8 mouse cellular contexts compared by ENCODE assay signal in genomic region chr5:64579086-64579485, GRCm38 (mm10).
DNase-seq lines count a peak whose midpoint lies in the region; ATAC-seq and TF ChIP-seq lines count a peak whose summit lies in the region.
"Had no signal": no experiment of that assay in that cellular context is flagged by ENCODE, and none has a peak within 500 bp of the region (broad histone marks: within the 10 kb centered on the region; RNA-seq: fewer than 3 reads in every experiment).

No protein-coding gene starts in this region.

- no peak overlapping the region for H3K9ac ChIP-seq in liver, adult 2 months (ENCODE audit: low read depth, low read length)
- H3K9ac ChIP-seq in intestine, embryonic 15.5 days, result no peak overlapping the region
- no peak overlapping the region for H3K9ac ChIP-seq in stomach, embryonic 15.5 days

- 23% methylated on average over 5 of the region's 5 CpGs for WGBS in liver, adult 2 months
- 34% methylated on average over 5 of the region's 5 CpGs for WGBS in intestine, embryonic 15.5 days
- 31% methylated on average over 5 of the region's 5 CpGs for WGBS in stomach, embryonic 15.5 days

- no peak for TF ChIP-seq POLR2A in liver, adult 2 months (IDR thresholded peaks at IDR 0.05; ENCODE audit: extremely low read depth, insufficient read depth, low read length)

- H3K4me3 ChIP-seq in liver, adult 2 months (ENCODE audit: insufficient read depth, low read depth, low read length), result no peak overlapping the region
- H3K4me3 ChIP-seq in intestine, embryonic 15.5 days (replicated peaks), result no peak overlapping the region
- no peak overlapping the region for H3K4me3 ChIP-seq in stomach, embryonic 15.5 days (replicated peaks)

- no peaks in the 10 kb centered on the region for H3K36me3 ChIP-seq in liver, adult 2 months (ENCODE audit: control insufficient read depth, insufficient read depth, low read length)
- no peaks in the 10 kb centered on the region for H3K36me3 ChIP-seq in intestine, embryonic 15.5 days
- no peaks in the 10 kb centered on the region for H3K36me3 ChIP-seq in stomach, embryonic 15.5 days

- peak; percentile 27 for ATAC-seq in intestine, embryonic 15.5 days
- no peak for ATAC-seq in stomach, embryonic 15.5 days (ENCODE audit: insufficient read depth, low FRiP score, low read depth)

- no peak overlapping the region; the same call in 1 of the 2 replicates for H3K4me2 ChIP-seq in intestine, embryonic 15.5 days (replicated peaks)
- H3K4me2 ChIP-seq in stomach, embryonic 15.5 days, result peak overlapping the region; percentile 49

- no peaks in the 10 kb centered on the region for H3K9me3 ChIP-seq in intestine, embryonic 15.5 days
- H3K9me3 ChIP-seq in stomach, embryonic 15.5 days, result no peaks in the 10 kb centered on the region

- H3K27ac ChIP-seq in liver, adult 2 months (replicated peaks; ENCODE audit: insufficient read depth, low read depth, low read length), result peak overlapping the region; percentile 82
- peak overlapping the region; percentile 77 for H3K27ac ChIP-seq in intestine, embryonic 15.5 days
- peak overlapping the region; percentile 91 for H3K27ac ChIP-seq in stomach, embryonic 15.5 days

- no peaks in the 10 kb centered on the region for H3K27me3 ChIP-seq in liver, adult 2 months (ENCODE audit: control insufficient read depth, insufficient read depth, low read length)
- no peaks in the 10 kb centered on the region for H3K27me3 ChIP-seq in intestine, embryonic 15.5 days (replicated peaks)
- no peaks in the 10 kb centered on the region for H3K27me3 ChIP-seq in stomach, embryonic 15.5 days (replicated peaks)

- TF ChIP-seq CTCF in liver, adult 2 months (IDR thresholded peaks at IDR 0.05; ENCODE audit: low read depth, low read length), result no peak

- DNase-seq in liver, adult 2 months (ENCODE audit: extremely low read depth, low read depth, low spot score), result peak; percentile 86
- DNase-seq in liver, result no peak
- peak; percentile 70 for DNase-seq in kidney, postnatal 14 days
- no peak for DNase-seq in left cerebral cortex, adult 8-10 months (ENCODE audit: low spot score in 2 of 2)
- DNase-seq in layer of hippocampus, postnatal 25 days (ENCODE audit: extremely low spot score in 1 of 2, low spot score in 1 of 2), result no peak
- DNase-seq: right cerebral cortex, adult 18-20 months had no signal

- peaks cover 6% of the 10 kb centered on the region for H3K4me1 ChIP-seq in liver, adult 2 months (ENCODE audit: control insufficient read depth, insufficient read depth, low read length)
- H3K4me1 ChIP-seq in intestine, embryonic 15.5 days (replicated peaks), result peaks cover 22% of the 10 kb centered on the region
- peaks cover 27% of the 10 kb centered on the region for H3K4me1 ChIP-seq in stomach, embryonic 15.5 days

- H3K79me2 ChIP-seq in liver, adult 2 months (ENCODE audit: control insufficient read depth, insufficient read depth, low read length), result no peaks in the 10 kb centered on the region

Comparison
In these comparisons a context has a peak if more than half of its experiments do, and no peak if none do; other contexts are left out.
1. DNase-seq: peak in liver, adult 2 months (single experiment) and kidney, postnatal 14 days (single experiment); none in liver (single experiment), left cerebral cortex, adult 8-10 months (0 of 2) and layer of hippocampus, postnatal 25 days (0 of 2).
2. Peak in every context shown above with its lines, with median percentiles within 50 percentile points of each other: H3K27ac ChIP-seq.